Mouse (Mus musculus) left cerebral cortex, postnatal 36 days (tissue): ENCODE data around the gene Syne2. TPM values are rescaled to one million over a fixed set of nuclear protein-coding genes. Genes with fewer than 3 reads are reported as not detected.
A peak's percentile ranks its signal among the peaks of the same experiment; 100 is the strongest.

Source experiments
- DNase-seq, 2 experiments: peaks; one replicate each; pipeline ENCODE4 v3.0.0; 2021 to 2022; ENCODE audit warnings: low spot score in 2 of 2, mixed read lengths in 1 of 2
- intact Hi-C: fragments of 180-260 bp; cut with DNase I; formaldehyde crosslinking; loops from one replicate; pipeline ENCODE4 v1.15.1; 2025
- total RNA-seq, 2 experiments: library from RNA; stranded (reverse); gene quantifications; 2 replicates each; pipeline ENCODE4 v1.2.3; 2021

The Syne2 gene
- total RNA-seq, 2 experiments from 2014 or later = 21.3 to 23.5 TPM

DNA sequence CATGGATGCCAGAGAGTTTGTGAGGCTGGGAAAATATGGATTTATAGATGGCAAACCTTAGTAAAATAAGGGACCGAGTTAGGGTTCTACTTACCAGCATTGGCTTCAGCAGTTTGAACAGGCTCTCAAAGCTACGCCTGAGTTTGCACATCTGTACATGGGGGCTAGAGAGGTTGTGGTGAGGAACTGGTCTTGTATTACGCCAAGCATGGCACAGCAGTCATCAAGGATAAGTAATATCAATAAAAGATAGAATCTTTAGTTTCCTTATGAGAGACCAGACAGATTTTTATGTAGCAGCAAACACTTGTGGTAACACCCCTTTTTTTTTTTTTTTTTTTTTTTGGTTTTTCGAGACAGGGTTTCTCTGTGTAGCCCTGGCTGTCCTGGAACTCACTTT is 194.9 kb downstream of the Syne2 start:
- DNase-seq = no peak

DNA sequence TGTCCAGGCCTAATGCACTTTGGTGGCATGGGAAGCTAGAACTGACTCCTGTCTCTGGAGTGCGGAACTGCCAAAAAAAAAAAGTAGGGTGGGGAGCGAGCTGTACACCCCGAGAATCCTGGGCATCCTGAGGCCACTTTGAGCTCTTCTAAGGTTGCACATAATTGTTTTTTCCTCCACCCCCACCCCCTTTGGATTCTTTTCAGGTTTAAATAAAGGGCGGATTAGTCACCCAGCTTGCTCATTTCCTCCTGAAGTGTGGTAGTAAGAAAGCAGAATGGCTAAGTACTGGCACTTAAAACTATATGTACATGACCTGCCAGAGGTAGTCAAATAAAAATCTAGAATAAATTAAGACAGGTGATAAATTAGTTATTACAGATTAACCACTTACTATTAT is 195.5 kb downstream of the Syne2 start:
- intact Hi-C loops = no loop called here
- no peak for DNase-seq

More for the DNA sequence above, 194.9 kb downstream of the Syne2 start:
- intact Hi-C loops = no loop called here

DNA sequence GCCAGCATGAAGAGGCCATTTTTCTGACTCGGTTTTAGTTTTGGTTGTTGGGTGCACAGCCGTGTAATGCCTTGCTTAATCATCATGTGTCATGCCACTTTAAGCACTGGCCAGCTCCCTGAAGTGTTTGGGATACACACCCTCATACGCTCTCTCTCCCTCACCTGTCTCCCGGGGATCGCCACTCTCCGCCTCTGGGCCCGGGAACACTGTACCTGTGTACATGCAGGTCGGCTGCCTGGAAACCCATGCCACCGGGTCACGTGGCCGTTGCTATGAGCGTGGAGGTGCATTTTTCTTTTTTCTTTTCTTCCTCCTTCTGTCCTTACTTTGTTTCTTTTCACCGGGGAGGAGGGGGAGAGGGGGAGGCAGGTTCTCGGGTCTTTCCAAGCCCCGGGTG is 197.1 kb downstream of the Syne2 start:
- no peak for DNase-seq
- intact Hi-C loops = no loop called here

DNA sequence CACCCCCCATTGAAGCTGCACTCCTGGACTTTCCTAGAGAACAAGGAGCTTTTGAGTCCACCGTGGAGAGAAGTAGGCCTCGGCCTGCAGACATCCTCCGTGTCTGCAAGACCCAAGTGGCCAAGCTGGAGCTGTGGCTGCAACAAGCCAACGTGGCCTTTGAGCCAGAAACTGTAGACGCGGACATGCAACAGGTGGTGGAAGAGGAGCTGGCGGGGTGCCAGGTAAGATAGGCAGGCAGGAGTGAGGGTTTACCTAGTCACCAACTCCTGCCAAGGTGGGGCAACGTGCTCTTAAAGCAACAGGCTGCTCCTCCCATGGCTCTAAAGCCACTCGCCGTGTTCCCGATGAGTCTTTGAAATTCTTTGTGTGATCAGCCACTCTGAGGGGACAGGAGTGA is 197.6 kb downstream of the Syne2 start:
- no peak for DNase-seq
- intact Hi-C loops = no loop called here

DNA sequence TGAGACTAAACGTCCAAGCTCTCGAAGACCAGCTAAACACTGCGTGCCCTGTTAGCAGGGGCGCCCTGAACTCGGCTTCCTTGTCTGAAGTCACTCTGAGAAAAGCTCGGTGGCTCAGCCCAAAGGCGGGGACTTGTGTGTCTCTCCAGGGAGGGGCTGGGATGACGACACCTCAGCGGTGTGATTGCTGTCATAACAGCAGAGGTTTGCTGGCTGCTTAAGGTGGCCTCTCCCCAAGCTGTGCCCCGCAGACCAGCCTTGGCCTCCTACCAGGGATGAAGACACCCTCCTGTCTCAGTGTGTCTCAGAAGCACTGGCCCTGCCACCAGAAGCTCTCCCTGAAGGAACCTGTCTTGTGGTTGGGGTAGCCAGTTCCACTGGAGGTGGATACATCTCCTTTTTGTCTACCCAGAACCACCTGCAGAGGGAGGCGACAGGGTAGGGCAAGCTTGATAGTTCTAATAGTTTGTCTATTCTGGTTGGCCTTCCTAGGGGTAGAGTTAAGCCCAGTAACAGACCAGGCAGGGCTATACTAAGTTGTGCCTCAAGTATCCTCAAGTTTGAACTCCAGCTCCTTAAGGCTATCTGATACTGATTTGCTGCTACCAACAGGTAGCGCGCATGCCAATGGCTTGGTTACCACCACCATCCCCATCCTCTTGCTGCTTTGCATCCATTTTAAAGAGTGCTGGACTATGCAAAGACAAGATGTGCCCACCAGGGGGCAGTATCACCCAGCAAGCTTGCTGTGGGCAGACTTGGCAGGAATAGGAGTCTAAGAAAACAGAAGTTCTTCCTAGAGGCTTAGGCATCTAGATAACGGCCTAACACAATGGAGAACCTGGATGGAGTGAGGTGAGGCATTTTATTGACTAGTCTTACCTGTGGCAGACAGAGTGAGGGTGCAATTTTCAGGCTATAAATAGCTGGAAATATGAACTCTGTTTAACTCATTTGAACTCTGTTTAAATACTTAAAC is 198.5 kb downstream of the Syne2 start:
- peak; percentile 53 to 61 for DNase-seq
- intact Hi-C loops = loop anchor here (2.0 kb wide), 1 partner anchor 162 kb away; no protein-coding TSS in a partner anchor

DNA sequence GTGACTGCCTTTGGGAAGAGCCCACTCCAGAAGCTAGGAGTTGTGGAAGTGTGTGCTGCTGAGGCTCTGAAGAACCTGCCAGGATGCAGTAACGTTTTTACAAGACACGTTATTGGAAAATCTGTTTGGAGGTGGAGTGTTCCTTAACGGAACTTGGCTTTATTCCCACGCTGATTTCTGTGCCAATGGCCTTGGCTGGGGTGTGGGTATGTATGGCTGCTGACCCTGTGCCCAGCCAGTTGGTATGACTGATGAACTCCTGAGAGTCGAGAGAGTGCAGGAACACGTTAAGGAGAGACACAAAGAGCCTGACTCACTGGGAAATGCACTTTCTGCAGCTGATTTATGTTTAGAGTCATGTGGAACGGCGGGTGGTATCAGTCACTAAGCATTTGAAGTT is 200.7 kb downstream of the Syne2 start:
- intact Hi-C loops = no loop called here
- no peak for DNase-seq

DNA sequence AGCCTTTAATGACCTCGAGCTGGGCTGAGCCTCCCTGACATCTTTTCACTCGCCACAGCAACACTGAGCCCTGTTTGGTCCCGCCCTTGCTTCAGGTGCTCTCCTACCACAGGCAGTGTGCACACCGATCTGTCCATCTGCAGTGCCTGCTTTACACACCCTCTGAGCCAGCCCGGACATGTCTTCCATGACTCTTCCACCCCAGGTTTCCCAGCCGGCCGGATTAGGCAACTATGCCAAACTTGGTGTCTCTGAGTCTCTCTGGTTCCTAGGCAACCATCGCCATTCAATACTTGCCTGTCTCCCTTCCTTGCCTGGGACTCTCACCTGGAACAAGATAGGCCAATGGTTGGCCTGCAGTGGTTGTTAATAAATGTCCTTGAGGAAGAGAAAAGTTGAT is 224.4 kb downstream of the Syne2 start:
- intact Hi-C loops = no loop called here

DNA sequence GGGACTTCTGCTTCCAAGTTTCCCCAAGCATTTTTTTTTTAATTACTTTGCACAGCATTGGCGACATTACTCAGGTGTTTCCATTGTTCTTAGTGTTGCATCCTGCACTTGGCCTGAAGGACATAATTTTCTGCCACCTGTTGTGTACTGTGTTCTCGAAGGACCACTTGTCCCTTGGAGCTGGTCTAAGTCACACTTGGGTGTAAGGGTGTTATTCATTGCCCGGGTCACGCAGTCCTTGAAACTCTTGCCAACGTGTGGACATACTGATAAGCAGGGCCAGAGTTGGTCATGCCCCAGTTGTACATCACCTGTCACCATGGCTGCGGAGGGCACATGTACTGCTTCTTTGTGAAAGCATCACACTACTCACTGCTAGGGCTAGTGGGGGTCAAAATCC is 228.6 kb downstream of the Syne2 start:
- intact Hi-C loops = no loop called here
- no peak for DNase-seq

More for the DNA sequence above, 224.4 kb downstream of the Syne2 start:
- no peak for DNase-seq

DNA sequence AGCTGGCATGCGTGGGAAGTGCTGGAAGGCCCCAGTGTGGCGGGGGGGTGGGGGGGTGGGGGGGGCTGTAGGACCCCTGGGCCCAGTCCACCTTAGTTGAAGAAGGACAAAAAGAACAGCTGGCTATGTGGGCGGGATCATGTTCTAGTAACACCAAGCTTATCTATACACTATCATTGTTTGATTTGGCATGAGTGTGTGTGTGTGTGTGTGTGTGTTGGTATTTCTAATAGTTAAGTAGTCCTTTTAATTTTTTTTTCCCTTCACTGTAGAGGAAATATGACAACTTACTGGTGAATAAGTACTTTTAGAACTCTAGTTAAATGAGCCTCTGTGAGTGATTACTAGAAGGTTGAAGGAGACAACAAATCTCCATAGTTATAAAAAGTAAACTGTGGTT is 230.0 kb downstream of the Syne2 start:
- DNase-seq = no peak
- intact Hi-C loops = no loop called here

DNA sequence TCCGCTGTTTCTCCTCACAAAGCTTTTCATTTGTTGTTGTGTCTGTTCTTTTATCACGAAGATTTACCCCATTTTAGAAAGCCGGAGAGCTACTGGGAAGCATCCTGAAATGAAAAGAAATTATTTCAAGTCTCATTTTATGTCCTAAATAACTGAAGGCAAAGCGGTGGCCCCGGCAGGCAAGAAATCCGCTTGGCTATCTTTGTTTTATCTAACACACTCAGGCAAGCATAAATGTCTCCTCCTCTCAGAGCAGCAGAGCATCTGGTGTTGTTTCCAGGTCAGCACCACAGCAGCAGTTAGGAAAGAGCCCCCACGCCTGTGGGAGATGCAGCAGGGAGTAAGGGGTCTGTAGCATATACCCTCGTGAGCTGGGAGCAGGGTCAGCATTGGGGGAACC is 230.7 kb downstream of the Syne2 start:
- DNase-seq = no peak
- intact Hi-C loops = no loop called here

DNA sequence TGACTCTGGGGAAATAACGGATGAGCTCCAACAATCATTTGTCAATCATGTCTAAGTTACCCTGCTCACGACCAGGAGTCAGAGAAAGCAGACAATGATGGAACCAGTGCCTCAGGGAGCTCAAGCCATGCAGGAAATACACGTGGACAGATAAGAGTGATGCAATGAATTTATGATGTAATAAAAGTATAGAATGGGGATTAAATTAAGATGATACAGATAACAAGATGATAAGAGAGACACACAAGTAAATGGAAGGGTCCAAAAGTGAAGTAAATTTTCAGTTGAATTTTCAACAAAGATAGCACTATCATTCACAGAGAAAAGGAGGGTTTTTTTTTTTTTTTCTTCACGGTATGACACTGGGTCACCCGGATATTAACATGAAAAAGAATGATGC is 231.4 kb downstream of the Syne2 start:
- intact Hi-C loops = no loop called here
- no peak for DNase-seq

DNA sequence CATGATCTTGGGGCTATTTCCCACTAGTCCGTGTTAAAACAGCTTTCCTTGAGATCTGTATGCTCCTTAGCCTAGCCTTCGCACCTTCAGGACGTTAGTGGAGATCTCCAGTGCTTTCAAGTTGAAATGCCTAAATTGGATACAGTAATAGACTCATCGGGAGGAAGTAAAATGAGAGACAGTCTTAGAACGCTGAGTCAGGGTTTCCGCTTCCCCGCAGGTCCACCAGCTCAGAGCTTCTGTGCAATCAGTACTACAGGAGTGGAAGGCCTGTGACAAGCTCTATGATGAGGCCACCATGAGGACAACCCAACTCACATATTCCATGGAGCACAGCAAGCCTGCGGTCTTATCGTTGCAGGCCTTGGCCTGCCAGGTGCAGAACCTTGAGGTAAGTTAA is 233.9 kb downstream of the Syne2 start:
- intact Hi-C loops = no loop called here
- DNase-seq = no peak

DNA sequence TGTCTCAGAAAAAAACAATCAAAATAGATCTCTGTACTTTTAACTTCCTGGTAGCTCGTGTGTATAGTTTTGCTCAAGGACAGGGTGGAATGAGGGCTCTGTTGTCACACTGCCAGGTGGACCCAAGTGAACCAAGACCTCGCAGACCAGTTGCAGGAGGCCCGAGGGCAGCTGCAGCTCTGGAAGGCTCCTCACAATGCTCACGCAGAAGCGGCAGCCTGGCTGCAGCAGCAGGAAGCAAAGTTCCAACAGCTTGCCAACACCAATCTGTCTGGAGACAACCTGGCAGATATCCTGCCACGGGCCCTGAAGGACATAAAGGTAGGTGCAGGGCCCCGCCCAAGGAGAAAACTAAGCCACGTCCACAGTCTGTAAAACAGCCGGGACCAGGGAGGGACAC is 236.7 kb downstream of the Syne2 start:
- DNase-seq = no peak
- intact Hi-C loops = no loop called here

DNA sequence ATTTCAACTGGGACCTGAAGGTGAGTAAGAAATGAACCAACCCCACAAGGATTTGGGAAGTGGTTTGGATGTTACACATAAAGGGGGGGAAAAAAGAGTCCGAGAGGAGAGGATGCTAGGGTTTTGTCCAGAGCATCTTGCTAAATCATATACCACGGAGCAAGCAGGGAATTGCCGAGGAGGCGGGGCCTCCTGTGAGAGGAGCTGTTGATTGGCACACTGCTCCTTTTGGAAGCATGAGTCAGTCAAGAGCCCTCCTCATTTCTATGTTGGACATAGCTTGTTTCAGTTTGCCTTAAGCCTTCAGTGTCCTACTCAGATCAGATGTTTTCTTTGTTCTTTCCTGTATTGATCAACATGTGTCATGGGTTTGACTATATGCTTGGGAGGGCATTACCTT is 245.1 kb downstream of the Syne2 start:
- DNase-seq = no peak
- intact Hi-C loops = no loop called here

DNA sequence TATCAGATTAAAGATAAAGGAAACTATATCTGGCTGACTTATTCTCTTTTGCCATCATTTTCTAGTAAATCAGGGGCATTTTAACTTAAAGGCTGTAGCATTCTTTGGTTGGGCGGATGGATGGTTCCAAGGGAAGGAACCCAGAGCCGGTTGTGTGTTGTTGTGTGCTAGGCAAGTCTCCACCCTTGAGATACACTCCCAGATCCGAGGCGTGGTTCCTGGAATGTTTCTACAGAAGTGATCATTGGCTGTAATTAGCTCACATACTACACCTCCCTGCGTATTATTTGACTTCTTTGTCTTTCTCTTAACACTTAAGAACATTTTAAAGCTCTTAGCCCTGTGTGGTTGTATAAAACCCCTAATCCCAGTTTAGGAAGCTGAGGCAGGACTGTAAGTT is 252.5 kb downstream of the Syne2 start:
- intact Hi-C loops = no loop called here
- no peak for DNase-seq

DNA sequence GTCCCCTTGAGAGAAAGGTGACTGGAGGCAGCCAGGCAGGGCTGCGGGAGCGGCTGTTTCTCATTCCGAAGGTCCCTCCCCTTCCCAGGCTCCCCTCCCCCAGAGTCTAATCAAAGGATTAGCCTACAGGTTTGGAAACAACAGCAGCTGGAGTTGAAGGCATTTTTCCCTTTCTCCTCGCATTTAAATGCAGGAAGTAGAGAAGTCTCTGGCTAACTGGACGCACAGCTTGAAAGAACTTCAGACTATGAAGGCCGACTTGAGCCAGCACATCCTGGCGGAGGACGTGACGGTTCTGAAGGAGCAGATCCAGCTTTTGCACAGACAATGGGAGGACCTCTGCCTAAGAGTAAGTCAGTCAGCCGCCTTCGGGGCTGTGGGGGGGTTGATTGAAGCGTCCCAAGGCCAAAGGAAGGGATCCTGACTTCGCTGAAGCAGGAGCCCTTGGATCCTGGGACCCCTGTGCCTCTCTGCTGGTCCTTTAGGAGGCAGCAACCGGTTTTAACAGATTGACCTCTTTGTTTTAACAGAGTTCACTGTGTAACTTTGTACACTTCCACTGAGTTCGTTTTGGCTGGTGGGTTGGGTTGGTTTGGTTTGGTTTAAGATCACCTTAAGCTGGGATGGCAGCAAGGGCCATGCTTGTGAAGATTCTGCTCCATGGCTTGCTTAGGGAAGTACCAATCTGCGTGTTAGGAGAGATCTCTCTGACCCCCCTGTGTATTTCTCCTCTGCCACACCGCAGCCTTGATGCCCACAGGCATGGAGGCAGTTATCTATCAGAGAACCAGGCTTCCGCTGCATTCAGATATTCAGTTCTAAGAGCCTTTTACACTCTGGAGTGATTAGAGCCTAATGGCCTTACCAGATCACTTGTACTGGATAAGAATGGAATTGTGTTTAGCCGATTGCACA is 254.3 kb downstream of the Syne2 start:
- DNase-seq = no peak
- intact Hi-C loops = no loop called here

DNA sequence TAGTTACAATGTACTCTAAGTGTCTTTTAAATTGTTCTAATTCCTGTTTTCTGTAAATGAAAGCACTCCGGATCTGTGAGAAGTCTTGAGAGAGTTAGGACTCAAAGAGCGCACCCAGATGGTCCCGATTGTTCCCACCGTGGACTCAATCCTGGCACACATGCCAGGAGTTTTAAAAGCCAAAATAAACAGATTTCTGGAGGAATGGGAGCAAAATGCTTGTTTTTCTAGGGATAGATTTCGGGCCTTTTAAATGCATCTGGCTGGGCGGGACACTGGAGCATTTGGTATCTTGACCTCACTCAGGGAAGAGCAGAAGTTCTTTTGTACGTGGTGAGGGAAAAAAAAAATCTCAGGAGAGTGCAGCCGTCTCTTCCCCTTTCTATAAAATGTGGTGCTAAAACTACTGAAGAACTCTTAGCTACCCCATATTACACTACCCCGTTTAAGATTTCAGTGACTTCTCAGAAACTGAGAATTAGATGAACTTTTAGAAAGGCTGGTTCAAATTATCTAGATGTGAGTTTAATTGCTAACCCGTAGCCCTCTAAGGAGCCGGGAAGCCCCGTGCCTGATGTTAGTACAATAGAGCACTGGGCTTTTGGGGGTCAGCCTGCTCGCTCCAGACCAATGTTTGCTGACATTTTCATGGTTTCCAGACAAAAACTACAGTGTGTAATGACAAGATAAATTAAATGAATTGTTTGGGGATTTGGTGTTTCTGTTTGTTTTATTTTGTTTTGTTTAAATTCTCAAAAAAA is 255.3 kb downstream of the Syne2 start:
- no peak for DNase-seq
- intact Hi-C loops = no loop called here

DNA sequence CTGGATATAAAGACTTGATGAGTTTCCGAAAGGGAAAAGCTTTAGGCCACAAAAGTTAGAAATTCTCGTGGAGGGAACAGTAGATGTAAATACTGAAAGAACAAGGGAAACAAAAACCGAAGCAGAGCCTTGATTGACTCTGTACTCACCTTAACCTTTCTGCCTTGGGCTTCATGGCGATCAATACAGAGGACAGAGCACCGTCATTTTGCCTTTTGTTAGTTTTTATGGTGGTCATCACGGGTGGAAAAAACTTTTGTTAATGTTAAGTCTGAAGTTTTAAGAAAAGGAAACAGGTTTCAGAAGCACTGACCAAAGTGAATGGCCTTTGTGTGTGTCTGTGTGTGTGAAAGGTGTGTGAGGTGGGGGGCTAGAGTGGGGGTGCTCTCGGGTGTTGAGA is 256.0 kb downstream of the Syne2 start:
- DNase-seq = no peak
- intact Hi-C loops = no loop called here

DNA sequence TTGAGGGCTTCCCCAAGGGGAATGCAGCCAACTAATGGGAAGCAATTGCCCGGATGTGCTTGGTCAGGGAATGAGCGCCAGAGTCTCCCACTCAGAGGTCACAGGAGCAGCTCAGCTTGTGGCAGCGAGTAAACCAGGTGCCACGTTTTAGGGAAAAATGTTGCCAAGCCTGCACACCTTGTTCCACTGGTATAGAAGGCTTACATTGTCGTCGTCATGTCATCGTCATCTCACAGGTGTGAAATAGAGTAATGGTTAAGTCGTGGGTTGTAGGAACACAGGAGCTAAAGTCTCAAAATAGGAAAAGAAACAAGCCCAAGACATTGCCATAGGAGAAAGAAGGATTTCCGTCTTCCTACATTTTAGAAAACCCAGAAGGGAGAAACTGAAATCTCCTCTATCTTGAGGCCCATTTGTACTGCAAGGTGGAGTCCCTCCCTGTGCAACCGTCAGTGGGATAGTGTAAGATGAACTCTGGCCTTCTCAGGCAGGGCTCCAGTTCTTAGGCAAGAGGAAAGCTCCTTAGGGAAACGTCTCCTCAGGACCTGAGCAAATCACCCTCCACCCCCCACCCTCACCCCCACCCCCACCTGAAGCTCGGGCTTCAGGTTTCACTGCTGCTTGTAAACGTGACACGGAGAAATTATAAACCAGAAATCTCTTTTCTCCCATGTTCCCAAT is 263.1 kb downstream of the Syne2 start:
- no peak for DNase-seq
- intact Hi-C loops = no loop called here
